Comparison of ENCODE assay signal across 34 mouse cellular contexts in the genomic region with DNA sequence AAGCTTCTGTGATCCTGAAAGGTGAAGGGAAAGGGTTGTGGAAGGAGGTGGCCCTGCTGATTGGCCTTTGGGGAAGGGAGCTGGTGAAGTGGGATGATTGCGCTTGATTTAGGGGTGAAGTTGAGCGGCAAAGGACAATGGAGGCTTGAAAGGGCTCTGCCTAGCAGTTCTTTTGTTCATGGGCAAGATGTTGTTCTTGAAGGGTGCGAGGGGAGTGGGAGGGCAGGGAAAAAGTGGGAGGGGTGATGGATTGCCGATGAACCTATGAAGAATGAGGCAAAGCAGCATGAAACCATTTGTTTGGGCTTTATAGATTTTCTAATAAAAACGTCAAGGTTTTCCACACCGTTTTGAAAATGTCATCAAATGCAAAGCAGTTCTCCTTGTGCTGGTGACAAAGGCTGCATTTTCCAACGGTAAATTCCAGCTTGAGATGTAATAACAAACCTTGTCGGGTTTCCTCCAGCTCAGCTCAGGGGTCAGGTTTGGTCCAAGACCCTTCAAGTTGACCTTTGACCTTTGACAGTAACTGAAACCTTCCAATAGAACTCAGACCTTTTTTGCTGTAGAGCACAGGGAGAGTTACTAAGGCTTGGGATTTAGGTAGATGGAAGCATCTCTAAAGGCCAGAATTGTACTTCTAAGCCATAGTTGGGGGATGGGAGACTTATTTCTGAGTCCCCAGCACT.
A peak's percentile ranks its signal among the peaks of the same experiment; 100 is the strongest.
DNase-seq lines count a peak whose midpoint lies in the region; ATAC-seq and TF ChIP-seq lines count a peak whose summit lies in the region.
"Had no signal": no experiment of that assay in that cellular context is flagged by ENCODE, and none has a peak within 500 bp of the region (broad histone marks: within the 10 kb centered on the region; RNA-seq: fewer than 3 reads in every experiment).

No protein-coding gene starts in this region.

- no peak for TF ChIP-seq POLR2A in brain, embryonic 14.5 days (IDR thresholded peaks at IDR 0.05; ENCODE audit: borderline replicate concordance, extremely low read depth, insufficient read depth, insufficient read length, poor library complexity, severe bottlenecking)
- TF ChIP-seq POLR2A in lung, adult 2 months (IDR thresholded peaks at IDR 0.05; ENCODE audit: borderline replicate concordance, extremely low read depth, low read depth, low read length) = no peak

- no peak for TF ChIP-seq CTCF in brain, embryonic 14.5 days (IDR thresholded peaks at IDR 0.05; ENCODE audit: borderline replicate concordance, extremely low read depth, insufficient read depth, insufficient read length)
- TF ChIP-seq CTCF in lung, adult 2 months (IDR thresholded peaks at IDR 0.05; ENCODE audit: insufficient read depth, low read length) = no peak

- no peak overlapping the region for H3K4me2 ChIP-seq in hindbrain, embryonic 14.5 days (replicated peaks)
- no peak overlapping the region for H3K4me2 ChIP-seq in kidney, embryonic 16.5 days (replicated peaks; ENCODE audit: low read depth, low read length)
- H3K4me2 ChIP-seq: forebrain, embryonic 12.5 days; heart, embryonic 15.5 days; hindbrain, embryonic 15.5 days; limb, embryonic 15.5 days; liver, embryonic 13.5 days; midbrain, embryonic 11.5 days had no signal

- ATAC-seq in hindbrain, embryonic 14.5 days (ENCODE audit: low FRiP score) = no peak
- ATAC-seq in kidney, embryonic 16.5 days (ENCODE audit: low FRiP score, low TSS enrichment) = no peak
- ATAC-seq: inflammation-experienced regulatory T-cells, adult 6 months had no signal

- H3K4me1 ChIP-seq in hindbrain, embryonic 10.5 days (replicated peaks) = peaks cover 47% of the 10 kb centered on the region
- peaks cover 18% of the 10 kb centered on the region for H3K4me1 ChIP-seq in hindbrain, embryonic 14.5 days (replicated peaks; ENCODE audit: control insufficient read depth, insufficient read depth, low read length)
- peaks cover 38% of the 10 kb centered on the region for H3K4me1 ChIP-seq in embryonic facial prominence, embryonic 10.5 days
- H3K4me1 ChIP-seq in lung, adult 2 months (ENCODE audit: control insufficient read depth, insufficient read depth, low read length) = no peaks in the 10 kb centered on the region
- peaks cover 17% of the 10 kb centered on the region for H3K4me1 ChIP-seq in kidney, embryonic 16.5 days (ENCODE audit: insufficient read depth, low read length)
- H3K4me1 ChIP-seq: liver, embryonic 13.5 days had no signal

- H3K36me3 ChIP-seq in hindbrain, embryonic 10.5 days = no peaks in the 10 kb centered on the region
- H3K36me3 ChIP-seq in hindbrain, embryonic 14.5 days (replicated peaks; ENCODE audit: control insufficient read depth, insufficient read depth) = no peaks in the 10 kb centered on the region
- no peaks in the 10 kb centered on the region for H3K36me3 ChIP-seq in embryonic facial prominence, embryonic 10.5 days (replicated peaks)
- no peaks in the 10 kb centered on the region for H3K36me3 ChIP-seq in kidney, embryonic 16.5 days (ENCODE audit: insufficient read depth, low read length)
- H3K36me3 ChIP-seq: forebrain, embryonic 12.5 days; G1E; heart, embryonic 10.5 days; heart, embryonic 15.5 days; hindbrain, embryonic 15.5 days; limb, embryonic 15.5 days; liver, embryonic 13.5 days had no signal

- no peaks in the 10 kb centered on the region for H3K27me3 ChIP-seq in hindbrain, embryonic 10.5 days (ENCODE audit: insufficient read depth, poor library complexity, severe bottlenecking)
- H3K27me3 ChIP-seq in hindbrain, embryonic 14.5 days (ENCODE audit: control insufficient read depth, insufficient read depth, low read length) = no peaks in the 10 kb centered on the region
- H3K27me3 ChIP-seq in embryonic facial prominence, embryonic 10.5 days (replicated peaks; ENCODE audit: low read depth, poor library complexity, severe bottlenecking) = 0 out of 2 replicates have a peak, but pooled peaks cover 1% of the 10 kb centered on the region
- peaks cover 5% of the 10 kb centered on the region; the same call in 1 of the 2 replicates for H3K27me3 ChIP-seq in kidney, embryonic 16.5 days (ENCODE audit: insufficient read depth, low read length)
- H3K27me3 ChIP-seq: forebrain, embryonic 12.5 days; heart, embryonic 15.5 days; hindbrain, embryonic 15.5 days; limb, embryonic 15.5 days; liver, embryonic 13.5 days had no signal

- H3K9ac ChIP-seq in hindbrain, embryonic 14.5 days = no peak overlapping the region
- no peak overlapping the region for H3K9ac ChIP-seq in kidney, embryonic 16.5 days (replicated peaks; ENCODE audit: low read length)
- H3K9ac ChIP-seq: forebrain, embryonic 12.5 days; heart, embryonic 15.5 days; hindbrain, embryonic 15.5 days; limb, embryonic 15.5 days; liver, embryonic 13.5 days had no signal

- DNase-seq in hindbrain, embryonic 10.5 days (ENCODE audit: low spot score) = peak; percentile 53
- DNase-seq in hindbrain, embryonic 14.5 days (ENCODE audit: low spot score) = no peak
- DNase-seq in brain, embryonic 14.5 days (ENCODE audit: low read depth) = peak; percentile 50
- DNase-seq in embryonic facial prominence, embryonic 10.5 days (ENCODE audit: low spot score) = no peak
- peak; percentile 44 for DNase-seq in retina, postnatal 1 day
- DNase-seq in lung, adult 2 months = no peak
- DNase-seq: adrenal gland, postnatal 14 days; cerebellum, adult 18-20 months; cerebellum, postnatal 14 days; gastrocnemius, postnatal 14 days; heart, adult 11 months; kidney, adult 11 months; kidney, postnatal 25 days; left cerebral cortex, postnatal 4 days; liver, embryonic 13.5 days; lung, adult 18-20 months; lung, postnatal 14 days; right cerebral cortex, adult 18-20 months; spleen, adult 18-20 months; thymus, adult 18-20 months; thymus, postnatal 25 days had no signal

- peak overlapping the region; percentile 77 for H3K27ac ChIP-seq in hindbrain, embryonic 10.5 days
- H3K27ac ChIP-seq in hindbrain, embryonic 14.5 days = no peak overlapping the region
- peak overlapping the region; percentile 69; the same call in 1 of the 2 replicates for H3K27ac ChIP-seq in embryonic facial prominence, embryonic 10.5 days (replicated peaks)
- no peak overlapping the region for H3K27ac ChIP-seq in kidney, embryonic 16.5 days (ENCODE audit: low read length)
- H3K27ac ChIP-seq: forebrain, embryonic 12.5 days; heart, embryonic 10.5 days; heart, embryonic 15.5 days; hindbrain, embryonic 15.5 days; layer of hippocampus, adult 2 months; limb, embryonic 15.5 days; liver, embryonic 13.5 days; stomach, postnatal 0 days had no signal

- 8% methylated on average over 8 of the region's 8 CpGs for WGBS in hindbrain, embryonic 10.5 days
- WGBS in hindbrain, embryonic 14.5 days = 10% methylated on average over 8 of the region's 8 CpGs
- 8% methylated on average over 8 of the region's 8 CpGs for WGBS in embryonic facial prominence, embryonic 10.5 days
- 60% methylated on average over 8 of the region's 8 CpGs for WGBS in lung, adult 2 months
- WGBS in kidney, embryonic 16.5 days = 19% methylated on average over 8 of the region's 8 CpGs

- H3K4me3 ChIP-seq in hindbrain, embryonic 10.5 days = no peak overlapping the region
- H3K4me3 ChIP-seq in hindbrain, embryonic 14.5 days (replicated peaks; ENCODE audit: low read length) = no peak overlapping the region
- no peak overlapping the region for H3K4me3 ChIP-seq in embryonic facial prominence, embryonic 10.5 days
- H3K4me3 ChIP-seq in lung, adult 2 months (replicated peaks; ENCODE audit: extremely low read depth, low read depth, low read length) = no peak overlapping the region
- no peak overlapping the region for H3K4me3 ChIP-seq in kidney, embryonic 16.5 days (ENCODE audit: low read length)
- H3K4me3 ChIP-seq: erythroblast, embryonic 14.5 days; forebrain, embryonic 12.5 days; heart, embryonic 10.5 days; heart, embryonic 15.5 days; hindbrain, embryonic 15.5 days; layer of hippocampus, adult 2 months; limb, embryonic 15.5 days; liver, embryonic 13.5 days; myocyte had no signal

- H3K9me3 ChIP-seq in hindbrain, embryonic 10.5 days = no peaks in the 10 kb centered on the region
- H3K9me3 ChIP-seq in hindbrain, embryonic 14.5 days (ENCODE audit: control insufficient read depth, low read length) = no peaks in the 10 kb centered on the region
- H3K9me3 ChIP-seq in embryonic facial prominence, embryonic 10.5 days = no peaks in the 10 kb centered on the region
- no peaks in the 10 kb centered on the region for H3K9me3 ChIP-seq in kidney, embryonic 16.5 days (ENCODE audit: low read length)
- H3K9me3 ChIP-seq: forebrain, embryonic 12.5 days; G1E; heart, embryonic 10.5 days; heart, embryonic 15.5 days; hindbrain, embryonic 15.5 days; limb, embryonic 15.5 days; liver, embryonic 13.5 days had no signal

Comparison
In these comparisons a context has a peak if more than half of its experiments do, and no peak if none do; other contexts are left out.
1. DNase-seq: peak in hindbrain, embryonic 10.5 days (single experiment), brain, embryonic 14.5 days (single experiment) and retina, postnatal 1 day (single experiment); none in hindbrain, embryonic 14.5 days (single experiment), embryonic facial prominence, embryonic 10.5 days (single experiment) and lung, adult 2 months (single experiment).
2. H3K27ac ChIP-seq: peak in hindbrain, embryonic 10.5 days (single experiment) and embryonic facial prominence, embryonic 10.5 days (single experiment); none in hindbrain, embryonic 14.5 days (single experiment) and kidney, embryonic 16.5 days (single experiment).